ENCODE assay signal across 8 mouse cellular contexts in genomic region chr4:131874567-131874966, GRCm38 (mm10). TPM values are rescaled to one million over a fixed set of nuclear protein-coding genes. Genes with fewer than 3 reads are reported as not detected.
DNase-seq lines count a peak whose midpoint lies in the region; ATAC-seq and TF ChIP-seq lines count a peak whose summit lies in the region.

No protein-coding gene starts in this region.

- peak overlapping the region; percentile 96 for H3K4me2 ChIP-seq in heart, embryonic 11.5 days
- peak overlapping the region; percentile 94 for H3K4me2 ChIP-seq in forebrain, embryonic 14.5 days (ENCODE audit: low read length)
- peak overlapping the region; percentile 85 for H3K4me2 ChIP-seq in liver, postnatal 0 days (ENCODE audit: low read depth, low read length)

- no peak for ATAC-seq in heart, embryonic 11.5 days (replicated peaks; ENCODE audit: insufficient number of reproducible peaks, low FRiP score, low TSS enrichment)
- ATAC-seq in forebrain, embryonic 14.5 days, result no peak
- ATAC-seq in liver, postnatal 0 days, result no peak

- peaks cover 36% of the 10 kb centered on the region for H3K4me1 ChIP-seq in heart, embryonic 11.5 days (ENCODE audit: control insufficient read depth, insufficient read depth, low read length)
- H3K4me1 ChIP-seq in E14TG2a.4 (replicated peaks; ENCODE audit: low read depth, low read length), result peaks cover 58% of the 10 kb centered on the region
- peaks cover 25% of the 10 kb centered on the region for H3K4me1 ChIP-seq in forebrain, embryonic 14.5 days (ENCODE audit: control insufficient read depth, insufficient read depth, low read length)
- peaks cover 26% of the 10 kb centered on the region for H3K4me1 ChIP-seq in liver, postnatal 0 days (ENCODE audit: insufficient read depth)

- no peaks in the 10 kb centered on the region for H3K27me3 ChIP-seq in heart, embryonic 11.5 days (ENCODE audit: control insufficient read depth, insufficient read depth, low read length)
- no peaks in the 10 kb centered on the region for H3K27me3 ChIP-seq in E14TG2a.4 (ENCODE audit: insufficient read depth, low read length)
- no peaks in the 10 kb centered on the region for H3K27me3 ChIP-seq in forebrain, embryonic 14.5 days (replicated peaks; ENCODE audit: control insufficient read depth, insufficient read depth, low read length)
- H3K27me3 ChIP-seq in liver, postnatal 0 days (ENCODE audit: insufficient read depth, low read length), result no peaks in the 10 kb centered on the region

- 5% methylated on average over 11 of the region's 11 CpGs for WGBS in heart, embryonic 11.5 days (ENCODE audit: insufficient replicate concordance)
- 2% methylated on average over 11 of the region's 11 CpGs for WGBS in forebrain, embryonic 14.5 days
- WGBS in liver, postnatal 0 days (ENCODE audit: insufficient replicate concordance), result 2% methylated on average over 11 of the region's 11 CpGs

- TF ChIP-seq CTCF in E14TG2a.4 (conservative IDR thresholded peaks at IDR 0.05; ENCODE audit: low read length), result no peak
- TF ChIP-seq CTCF in liver, postnatal 0 days (IDR thresholded peaks at IDR 0.05; ENCODE audit: low read depth), result no peak

- peak overlapping the region; percentile 100 for H3K27ac ChIP-seq in heart, embryonic 11.5 days (ENCODE audit: low read depth, low read length)
- H3K27ac ChIP-seq in forebrain, embryonic 14.5 days (ENCODE audit: low read depth, low read length), result peak overlapping the region; percentile 100; the same call in 1 of the 2 replicates
- peak overlapping the region; percentile 99 for H3K27ac ChIP-seq in liver, postnatal 0 days (ENCODE audit: low read depth)

- peak overlapping the region; percentile 100 for H3K9ac ChIP-seq in heart, embryonic 11.5 days (ENCODE audit: low read depth, low read length)
- H3K9ac ChIP-seq in forebrain, embryonic 14.5 days (ENCODE audit: low read length), result peak overlapping the region; percentile 100
- H3K9ac ChIP-seq in liver, postnatal 0 days (replicated peaks), result peak overlapping the region; percentile 99

- intact Hi-C loops in heart, postnatal 36 days (cut with DNase I), result loop anchor here (5.0 kb wide), 1 partner anchor 38 kb away; no protein-coding TSS in a partner anchor

- H3K9me3 ChIP-seq in heart, embryonic 11.5 days (replicated peaks; ENCODE audit: control insufficient read depth, low read length), result no peaks in the 10 kb centered on the region
- H3K9me3 ChIP-seq in E14TG2a.4 (ENCODE audit: low read length), result no peaks in the 10 kb centered on the region
- H3K9me3 ChIP-seq in forebrain, embryonic 14.5 days (replicated peaks; ENCODE audit: control insufficient read depth, low read length), result no peaks in the 10 kb centered on the region
- no peaks in the 10 kb centered on the region for H3K9me3 ChIP-seq in liver, postnatal 0 days (ENCODE audit: low read length)

- peak overlapping the region; percentile 99 for H3K4me3 ChIP-seq in heart, embryonic 11.5 days (ENCODE audit: low read depth, low read length)
- peak overlapping the region; percentile 95 for H3K4me3 ChIP-seq in E14TG2a.4 (replicated peaks; ENCODE audit: low read length)
- H3K4me3 ChIP-seq in forebrain, embryonic 14.5 days (ENCODE audit: low read depth, low read length), result peak overlapping the region; percentile 99
- peak overlapping the region; percentile 92 for H3K4me3 ChIP-seq in liver, postnatal 0 days (ENCODE audit: low read depth, low read length)

- no peak for TF ChIP-seq EP300 in liver, postnatal 0 days (IDR thresholded peaks at IDR 0.05; ENCODE audit: low read depth)

- H3K36me3 ChIP-seq in heart, embryonic 11.5 days (ENCODE audit: control insufficient read depth, insufficient read depth, low read length), result no peaks in the 10 kb centered on the region
- H3K36me3 ChIP-seq in E14TG2a.4 (ENCODE audit: insufficient read depth, low read length), result peaks cover 25% of the 10 kb centered on the region
- H3K36me3 ChIP-seq in forebrain, embryonic 14.5 days (ENCODE audit: control insufficient read depth, insufficient read depth, low read length), result no peaks in the 10 kb centered on the region
- no peaks in the 10 kb centered on the region for H3K36me3 ChIP-seq in liver, postnatal 0 days (replicated peaks; ENCODE audit: insufficient read depth, low read length)

- no peak for DNase-seq in heart, postnatal 36 days
- DNase-seq in forebrain, embryonic 14.5 days (ENCODE audit: low spot score), result peak; percentile 5
- DNase-seq in liver, postnatal 0 days, result no peak
- no peak for DNase-seq in frontal cortex, postnatal 10 days (ENCODE audit: low spot score in 2 of 2)
- no peak for DNase-seq in left cerebral cortex, adult 18-20 months (ENCODE audit: low spot score in 2 of 2)
- no peak for DNase-seq in cerebellum, postnatal 14 days

RNA-seq across cellular contexts. Expression of gene Srsf4, which starts 1.1 kb away (rescaled TPM):
- 67.9 and 76.7 TPM in 2 replicates for polyA plus RNA-seq in heart, embryonic 11.5 days (2014; fragmentation: Nextera tagmentation; extraction: Ambion mirVana)
- 10 to 100 TPM; 33.5 to 35.3 TPM for total RNA-seq in heart, postnatal 36 days (2021)
- polyA plus RNA-seq in forebrain, embryonic 14.5 days (2014; fragmentation: Nextera tagmentation; extraction: Ambion mirVana), result 109 and 132 TPM in 2 replicates
- polyA plus RNA-seq in liver, postnatal 0 days (2015; fragmentation: Nextera tagmentation; extraction: Ambion mirVana), result 35.0 and 37.5 TPM in 2 replicates
- 10 to 100 TPM; 67.1 to 68.0 TPM for total RNA-seq in left cerebral cortex, adult 18-20 months (2021)

RNA-seq across cellular contexts. Expression of gene Mecr, which starts 31.3 kb away (rescaled TPM):
- polyA plus RNA-seq in heart, embryonic 11.5 days (2014; fragmentation: Nextera tagmentation; extraction: Ambion mirVana), result 35.9 and 39.3 TPM in 2 replicates
- 10 to 100 TPM; 28.2 TPM for total RNA-seq in heart, postnatal 36 days (2021)
- 33.7 and 35.7 TPM in 2 replicates for polyA plus RNA-seq in forebrain, embryonic 14.5 days (2014; fragmentation: Nextera tagmentation; extraction: Ambion mirVana)
- 27.6 and 30.0 TPM in 2 replicates for polyA plus RNA-seq in liver, postnatal 0 days (2015; fragmentation: Nextera tagmentation; extraction: Ambion mirVana)
- total RNA-seq in left cerebral cortex, adult 18-20 months (2021), result 10 to 100 TPM; 28.9 to 31.7 TPM

RNA-seq across cellular contexts. Expression of gene Ptpru, which starts 36.5 kb away (rescaled TPM):
- polyA plus RNA-seq in heart, embryonic 11.5 days (2014; fragmentation: Nextera tagmentation; extraction: Ambion mirVana), result 2.2 and 2.8 TPM in 2 replicates
- 1 to 10 TPM; 4.3 to 5.9 TPM for total RNA-seq in heart, postnatal 36 days (2021)
- 20.1 and 20.8 TPM in 2 replicates for polyA plus RNA-seq in forebrain, embryonic 14.5 days (2014; fragmentation: Nextera tagmentation; extraction: Ambion mirVana)
- polyA plus RNA-seq in liver, postnatal 0 days (2015; fragmentation: Nextera tagmentation; extraction: Ambion mirVana), result 2.6 and 2.7 TPM in 2 replicates
- total RNA-seq in left cerebral cortex, adult 18-20 months (2021), result 10 to 100 TPM; 33.2 to 47.6 TPM

RNA-seq across cellular contexts. Expression of gene Tmem200b, which starts 47.0 kb away (rescaled TPM):
- polyA plus RNA-seq in heart, embryonic 11.5 days (2014; fragmentation: Nextera tagmentation; extraction: Ambion mirVana), result 3.3 and 4.1 TPM in 2 replicates
- 1 to 10 TPM; 6.5 to 8.6 TPM for total RNA-seq in heart, postnatal 36 days (2021)
- not detected in 2 replicates for polyA plus RNA-seq in forebrain, embryonic 14.5 days (2014; fragmentation: Nextera tagmentation; extraction: Ambion mirVana)
- polyA plus RNA-seq in liver, postnatal 0 days (2015; fragmentation: Nextera tagmentation; extraction: Ambion mirVana), result 0.18 and 0.31 TPM in 2 replicates
- 10 to 100 TPM in 1 of 2 experiments, 1 to 10 TPM in 1; 8.4 to 13.5 TPM for total RNA-seq in left cerebral cortex, adult 18-20 months (2021)
